Mouse (Mus musculus) kidney, embryonic 14.5 days (tissue): ENCODE data around the gene Cer1. TPM values are rescaled to one million over a fixed set of nuclear protein-coding genes. Genes with fewer than 3 reads are reported as not detected.

Experiments
- ATAC-seq: fragments of 200-750 bp; cut with Nextera tagmentation; 2 replicates; pipeline ENCODE4 v1.8.0; 2017; ENCODE audit warnings: moderate number of reproducible peaks, mild to moderate bottlenecking, moderate TSS enrichment, moderate library complexity; ENCODE audit not compliant: low FRiP score, low TSS enrichment
- H3K27ac ChIP-seq: fragments of 300-500 bp; sonication (generic); 2 replicates; pipeline ENCODE4 v1.5.1; 2014; ENCODE audit warnings: low read depth, mild to moderate bottlenecking, low read length, moderate library complexity, mixed read lengths
- H3K27me3 ChIP-seq: fragments of 300-500 bp; sonication (generic); 2 replicates; pipeline ENCODE4 v1.6.1; 2014; ENCODE audit warnings: mild to moderate bottlenecking, low read length; ENCODE audit not compliant: control insufficient read depth, insufficient read depth
- H3K36me3 ChIP-seq: fragments of 300-500 bp; sonication (generic); 2 replicates; pipeline ENCODE4 v1.6.1; 2014; ENCODE audit warnings: low read length, mixed read lengths; ENCODE audit not compliant: control insufficient read depth, insufficient read depth
- H3K4me1 ChIP-seq: fragments of 300-500 bp; sonication (generic); 2 replicates; pipeline ENCODE4 v1.6.1; 2014; ENCODE audit warnings: low read length, mixed read lengths; ENCODE audit not compliant: control insufficient read depth, insufficient read depth
- H3K4me2 ChIP-seq: fragments of 300-500 bp; sonication (generic); replicated peaks from 2 replicates; pipeline ENCODE4 v1.6.1; 2014; ENCODE audit warnings: low read depth, mild to moderate bottlenecking, low read length
- H3K4me3 ChIP-seq: fragments of 300-500 bp; sonication (generic); 2 replicates; pipeline ENCODE4 v1.5.1; 2014; ENCODE audit warnings: mild to moderate bottlenecking, low read length
- H3K9ac ChIP-seq: fragments of 300-500 bp; sonication (generic); 2 replicates; pipeline ENCODE4 v1.6.1; 2014; ENCODE audit warnings: low read depth, mild to moderate bottlenecking, low read length, moderate library complexity
- H3K9me3 ChIP-seq: fragments of 300-500 bp; sonication (generic); 2 replicates; pipeline ENCODE4 v1.6.1; 2016; ENCODE audit warnings: low read length; ENCODE audit not compliant: control insufficient read depth
- WGBS: fragments of 180-500 bp; shearing (Covaris S2); extraction: QIAGEN DNeasy Blood & Tissue Kit; methylation state at CpG from one replicate; pipeline ENCODE4 v1.1.7; 2014; 5-methylcytosine and 5-hydroxymethylcytosine counted together
- polyA plus RNA-seq: library from polyadenylated mRNA; unstranded; fragments of >200 nt; fragmentation: Nextera tagmentation; extraction: Ambion mirVana; gene quantifications from 2 replicates; pipeline ENCODE4 v1.2.1, GENCODE M21; 2014

Gene Cer1
- polyA plus RNA-seq, 1 experiment from 2014 or later, result not detected

GRCm38 (mm10) chr4:82856986-82857385 lies 28.0 kb downstream of the Cer1 start:
- H3K9ac ChIP-seq, result no peak overlapping the region
- H3K4me3 ChIP-seq, result no peak overlapping the region
- WGBS, result 94% methylated on average over 3 of the region's 3 CpGs

GRCm38 (mm10) chr4:82853809-82854208 lies 31.1 kb downstream of the Cer1 start:
- Histone ChIP-seq H3K27me3 (no peaks in the 10 kb centered on the region), H3K36me3 (no peaks in the 10 kb centered on the region; the same call in 1 of the 2 replicates), H3K4me2 (no peak overlapping the region), H3K4me1 (peaks cover 2% of the 10 kb centered on the region; the same call in 1 of the 2 replicates), H3K9ac (no peak overlapping the region), H3K9me3 (no peaks in the 10 kb centered on the region), H3K4me3 (no peak overlapping the region), H3K27ac (no peak overlapping the region)
- 93% methylated on average over 2 of the region's 2 CpGs for WGBS
- no peak for ATAC-seq

More at GRCm38 (mm10) chr4:82856986-82857385, 28.0 kb downstream of the Cer1 start:
- H3K4me1 ChIP-seq, result no peaks in the 10 kb centered on the region; the same call in 1 of the 2 replicates
- no peak overlapping the region for H3K4me2 ChIP-seq
- H3K27ac ChIP-seq, result no peak overlapping the region
- ATAC-seq, result no peak
- H3K9me3 ChIP-seq, result no peaks in the 10 kb centered on the region
- H3K27me3 ChIP-seq, result no peaks in the 10 kb centered on the region
- H3K36me3 ChIP-seq, result no peaks in the 10 kb centered on the region; the same call in 1 of the 2 replicates

GRCm38 (mm10) chr4:82848552-82849234 lies 36.3 kb downstream of the Cer1 start:
- peaks cover 8% of the 10 kb centered on the region; the same call in 1 of the 2 replicates for H3K36me3 ChIP-seq
- no peaks in the 10 kb centered on the region for H3K27me3 ChIP-seq
- H3K27ac ChIP-seq, result no peak overlapping the region
- no peak overlapping the region for H3K4me2 ChIP-seq
- no peak overlapping the region for H3K9ac ChIP-seq
- H3K9me3 ChIP-seq, result no peaks in the 10 kb centered on the region
- ATAC-seq, result no peak
- no peak overlapping the region for H3K4me3 ChIP-seq
- WGBS, result 55% methylated on average over 5 of the region's 5 CpGs
- H3K4me1 ChIP-seq, result 0 out of 2 replicates have a peak, but pooled peaks cover 2% of the 10 kb centered on the region

- no peak overlapping the region for H3K4me3 ChIP-seq
- no peaks in the 10 kb centered on the region for H3K4me1 ChIP-seq
- no peak overlapping the region for H3K9ac ChIP-seq
- no peak overlapping the region for H3K4me2 ChIP-seq
- no peaks in the 10 kb centered on the region for H3K9me3 ChIP-seq
- H3K27ac ChIP-seq, result no peak overlapping the region
- 88% methylated on average over 3 of the region's 3 CpGs for WGBS
- peaks cover 16% of the 10 kb centered on the region for H3K36me3 ChIP-seq
- no peak for ATAC-seq
- no peaks in the 10 kb centered on the region for H3K27me3 ChIP-seq
Measured at GRCm38 (mm10) chr4:82837526-82838240, 47.3 kb downstream of the Cer1 start.

Other genes with a start within 250 kb of the Cer1 start
- 32.5 and 36.0 TPM in 2 replicates for gene Nfib, start 179.4 kb downstream of the Cer1 start, polyA plus RNA-seq
- 8.2 and 14.3 TPM in 2 replicates for gene Zdhhc21, start 25.2 kb downstream of the Cer1 start, polyA plus RNA-seq
- gene Frem1, start 167.2 kb upstream of the Cer1 start, polyA plus RNA-seq, result 24.3 and 42.3 TPM in 2 replicates